Mouse (Mus musculus): Measurements from ENCODE around the gene Fads6.

DNA sequence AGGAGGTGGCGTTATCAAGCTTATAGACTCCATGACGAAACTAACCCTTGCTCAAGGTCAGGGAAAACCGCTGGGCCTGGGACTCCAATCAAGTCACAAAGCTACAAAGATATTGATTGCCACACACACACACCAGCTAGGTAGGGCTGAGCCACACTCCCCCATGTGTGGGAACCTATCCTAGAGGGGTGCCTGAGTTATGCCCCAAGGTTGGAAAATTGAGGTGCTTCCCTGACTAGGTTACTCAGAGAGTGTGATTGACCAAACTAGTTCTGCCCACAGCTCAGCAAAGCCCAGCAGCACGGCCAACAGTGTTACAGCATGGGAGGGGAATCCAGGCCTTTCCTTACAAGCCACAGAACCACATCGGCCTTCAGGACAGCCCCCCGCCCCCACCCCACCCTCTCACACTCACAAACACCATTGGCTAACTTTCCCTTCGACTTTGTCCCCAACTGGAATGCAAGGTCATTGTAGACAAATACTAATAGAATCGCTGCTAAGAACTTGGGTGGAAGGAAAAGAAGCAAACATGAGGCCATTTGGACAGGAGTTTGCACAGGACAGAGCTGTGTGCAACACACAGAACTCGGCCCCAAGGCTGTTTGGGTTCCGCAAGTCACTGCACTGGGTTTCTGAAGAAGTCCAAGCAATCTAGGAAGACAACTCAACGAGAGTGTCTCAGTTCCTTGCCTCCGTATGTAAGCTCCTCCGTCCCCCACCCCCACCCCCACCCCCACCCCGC, 4.7 kb downstream of the Fads6 start:
- TF ChIP-seq CTCF (IDR thresholded peaks at IDR 0.05; ENCODE audit: borderline replicate concordance, insufficient read depth, low read depth, low read length) = no peak
- no peak for TF ChIP-seq POLR2A (IDR thresholded peaks at IDR 0.05; ENCODE audit: borderline replicate concordance, insufficient read depth, low read length)
